Mouse (Mus musculus): Measurements from ENCODE around the gene Ints13.

Gene Ints13

DNA sequence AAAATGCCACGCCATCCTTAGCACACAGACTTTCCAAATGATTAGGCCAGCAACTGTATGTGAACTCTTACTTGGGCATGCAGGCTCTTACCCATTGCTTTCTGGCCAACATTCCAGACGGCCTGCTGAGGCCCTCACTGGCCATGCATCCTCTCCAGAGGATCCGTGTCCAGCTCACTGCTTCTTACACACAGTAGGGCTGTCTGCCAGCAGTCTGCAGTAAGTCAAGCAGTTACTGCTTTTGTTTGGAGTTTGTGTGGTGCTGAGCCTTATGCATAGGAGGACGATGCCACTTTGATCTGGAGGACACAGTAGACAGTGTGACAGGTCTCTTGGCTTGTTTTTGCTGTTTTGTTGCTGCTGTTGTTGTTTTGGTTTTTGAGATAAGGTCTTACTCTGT lies 39.0 kb downstream of the Ints13 start:
- DNase-seq (ENCODE audit: low spot score): no peak

DNA sequence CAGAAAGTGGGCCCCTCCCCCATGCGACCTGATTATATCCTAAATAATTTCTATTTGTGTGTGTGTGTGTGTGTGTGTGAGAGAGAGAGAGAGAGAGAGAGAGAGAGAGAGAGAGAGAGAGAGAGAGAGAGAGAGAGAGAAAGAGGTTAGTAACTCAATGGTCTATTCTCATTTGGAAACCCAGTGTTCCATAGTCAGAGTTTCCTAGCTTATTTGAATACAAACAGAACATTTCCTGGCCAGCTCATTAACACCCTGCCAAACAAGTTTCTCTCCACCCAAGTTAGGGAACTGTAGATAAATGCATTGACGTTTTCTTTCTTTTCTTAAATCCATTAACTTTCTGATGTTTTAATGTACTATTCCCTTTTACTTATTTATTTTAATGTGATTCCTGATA lies 39.6 kb downstream of the Ints13 start:
- DNase-seq (ENCODE audit: low spot score): no peak

GRCm38 (mm10) chr6:146537111-146537510 lies 40.5 kb downstream of the Ints13 start:
- no peak for DNase-seq (ENCODE audit: low spot score)

- no peak for DNase-seq (ENCODE audit: low spot score)
Observed at GRCm38 (mm10) chr6:146535501-146535900, 42.1 kb downstream of the Ints13 start.

GRCm38 (mm10) chr6:146533146-146533545 lies 44.5 kb downstream of the Ints13 start:
- DNase-seq (ENCODE audit: low spot score): no peak

DNA sequence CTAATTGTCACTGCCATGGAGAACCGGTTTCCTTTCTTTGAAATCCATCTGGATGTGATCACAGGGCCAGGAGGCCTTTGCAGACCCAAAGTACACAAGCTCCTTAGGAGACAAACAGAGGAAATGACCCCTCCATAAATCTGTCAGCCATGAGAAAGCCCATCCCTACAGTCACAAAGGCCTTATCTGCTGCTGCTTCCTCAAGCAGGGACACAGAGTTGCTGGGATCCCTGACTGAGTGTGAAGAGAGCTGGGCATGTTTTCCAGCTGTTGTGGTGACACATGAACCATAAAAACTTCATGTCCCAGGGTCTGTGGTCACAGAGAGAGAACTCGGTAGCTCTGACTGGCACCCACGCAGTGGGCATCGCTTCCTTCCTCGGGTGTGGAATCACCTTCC lies 46.9 kb downstream of the Ints13 start:
- no peak for DNase-seq (ENCODE audit: low spot score)

GRCm38 (mm10) chr6:146530363-146530762 lies 47.3 kb downstream of the Ints13 start:
- DNase-seq (ENCODE audit: low spot score): no peak

DNA sequence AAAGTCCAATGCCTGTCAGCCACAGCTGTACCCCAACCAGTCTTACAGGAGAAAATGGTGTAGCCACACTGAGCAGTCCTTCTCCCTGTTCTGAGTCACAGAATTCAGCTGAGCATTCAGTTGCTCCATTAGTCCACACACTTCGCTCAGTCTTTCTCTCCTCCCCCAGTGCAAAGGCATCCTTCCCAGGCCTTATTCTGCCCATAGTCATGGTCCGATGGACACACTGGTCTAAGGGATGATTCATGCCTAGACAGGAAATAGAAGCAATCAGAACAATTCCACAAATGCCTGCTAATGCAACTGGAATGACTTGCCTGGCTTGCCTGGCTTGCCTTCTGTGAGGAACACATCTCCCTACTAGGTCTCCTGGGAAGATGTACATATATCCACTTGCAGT lies 50.1 kb downstream of the Ints13 start:
- DNase-seq (ENCODE audit: low spot score): no peak

DNA sequence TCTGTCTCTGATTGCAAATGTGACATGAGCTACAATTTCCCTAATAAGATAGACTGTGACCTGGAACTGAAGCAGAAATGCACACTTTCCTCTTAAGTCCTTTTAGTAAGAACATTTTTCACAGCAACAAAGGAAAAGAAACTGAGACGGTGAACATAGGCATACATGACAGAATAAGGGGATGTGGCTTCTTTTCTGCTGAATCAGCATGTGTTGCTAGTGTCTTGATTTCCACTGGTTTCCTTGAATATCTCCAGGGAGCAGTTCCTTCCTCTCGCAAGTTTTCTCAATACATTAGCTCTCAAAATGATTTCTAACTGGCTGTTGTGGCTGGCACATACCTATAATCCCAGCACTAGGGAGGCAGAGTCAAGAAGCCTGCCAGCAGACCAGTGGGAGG lies 52.1 kb downstream of the Ints13 start:
- DNase-seq (ENCODE audit: low spot score): no peak

DNA sequence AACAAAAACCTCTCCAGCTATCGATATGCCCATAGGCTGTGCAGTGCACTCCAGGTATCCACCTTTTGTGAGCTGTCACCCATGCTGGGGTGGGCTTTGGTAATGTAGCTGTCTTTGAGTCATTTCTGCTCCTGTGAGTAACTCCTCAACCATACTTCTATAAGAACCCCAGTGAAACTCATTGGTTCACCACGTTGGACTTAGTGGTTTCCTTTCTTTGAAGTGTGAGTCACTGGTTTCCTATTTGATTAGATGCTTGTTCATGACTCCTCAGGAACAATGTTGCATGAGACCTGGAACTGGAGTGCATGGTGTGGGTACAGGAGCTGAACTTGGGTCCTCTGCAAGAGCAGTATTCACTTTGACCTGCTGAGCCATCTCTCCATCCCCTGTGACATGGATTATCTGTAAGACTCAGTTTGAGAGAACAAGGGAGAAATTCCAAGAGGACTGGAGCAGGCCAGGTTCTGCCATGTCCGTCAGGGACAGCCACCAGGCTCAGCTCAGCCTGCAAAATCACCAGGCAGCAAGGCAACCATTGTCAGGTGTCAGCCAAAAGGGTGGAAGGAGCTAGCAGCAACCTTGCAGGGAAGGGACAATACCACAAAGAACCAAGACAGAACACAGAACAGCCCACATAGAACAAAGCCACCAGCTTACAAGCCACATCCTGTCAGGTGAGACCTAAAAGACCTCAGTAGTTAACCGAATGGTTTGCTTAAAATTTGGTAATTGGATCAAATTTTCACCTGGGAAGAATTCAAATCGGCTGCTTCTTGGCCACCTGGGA lies 56.0 kb downstream of the Ints13 start:
- no peak for DNase-seq (ENCODE audit: low spot score)

GRCm38 (mm10) chr6:146519019-146519418 lies 58.6 kb downstream of the Ints13 start:
- DNase-seq (ENCODE audit: low spot score): no peak

DNA sequence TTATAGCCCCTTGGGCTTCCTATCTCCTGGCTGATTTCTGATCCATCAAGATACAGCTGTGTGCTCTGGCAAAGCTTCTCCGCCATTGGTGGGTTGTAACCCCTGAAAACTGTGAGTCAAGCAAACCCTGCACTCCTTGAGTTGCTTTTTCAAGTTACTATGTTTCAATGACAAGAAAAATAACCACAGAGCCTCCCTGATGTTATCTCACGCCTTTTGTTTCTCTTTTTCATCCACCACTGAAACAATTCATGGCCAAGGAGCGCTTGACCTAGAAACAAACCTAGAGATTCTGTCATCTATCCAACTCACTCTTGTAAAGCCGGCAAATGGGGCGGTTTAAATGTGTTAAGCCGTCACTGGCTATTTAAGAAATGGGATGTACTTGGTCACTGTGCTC lies 61.7 kb downstream of the Ints13 start:
- DNase-seq (ENCODE audit: low spot score): no peak

DNA sequence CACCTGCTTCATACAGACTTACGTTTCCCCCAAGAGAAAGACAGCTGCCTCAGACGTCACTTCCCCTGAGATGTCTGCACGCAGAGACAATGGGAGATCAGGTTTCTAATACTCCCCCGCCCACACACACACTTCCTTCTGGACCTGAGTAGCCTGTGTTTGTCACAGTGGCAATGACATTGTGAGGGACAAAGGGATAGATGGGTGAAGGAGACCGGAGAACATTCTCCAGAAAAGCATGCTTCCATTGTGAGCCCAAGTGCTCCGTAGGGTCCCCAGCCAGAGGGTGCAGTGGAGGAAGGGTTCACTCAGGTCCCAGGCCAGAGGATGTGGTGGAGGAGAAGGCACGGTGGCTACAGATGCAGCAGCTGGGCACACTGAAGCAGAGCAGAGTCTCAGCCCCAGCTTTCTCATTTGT lies 63.1 kb downstream of the Ints13 start:
- no peak for DNase-seq (ENCODE audit: low spot score)

- no peak for DNase-seq (ENCODE audit: low spot score)
Observed at GRCm38 (mm10) chr6:146513899-146514298, 63.7 kb downstream of the Ints13 start.

DNA sequence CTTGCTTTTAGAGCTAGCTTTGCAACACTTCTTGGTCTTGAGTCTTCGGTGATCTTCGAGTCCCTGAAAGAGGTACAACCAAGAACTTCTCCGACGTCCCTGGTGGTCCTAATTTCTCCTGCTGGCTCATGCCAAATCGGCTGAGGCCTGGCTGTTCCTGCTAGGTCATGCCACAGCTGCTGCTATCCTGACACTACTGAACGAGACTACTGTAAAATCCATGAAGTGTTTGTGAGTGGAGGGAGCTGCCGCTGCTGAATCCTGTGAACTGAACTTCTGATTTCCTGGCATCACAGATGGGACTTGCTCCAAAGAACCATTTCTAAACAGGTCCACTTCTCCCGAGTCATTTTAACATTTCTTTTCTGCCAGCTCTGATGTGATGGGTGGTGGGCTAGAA lies 64.3 kb downstream of the Ints13 start:
- DNase-seq (ENCODE audit: low spot score): no peak

DNA sequence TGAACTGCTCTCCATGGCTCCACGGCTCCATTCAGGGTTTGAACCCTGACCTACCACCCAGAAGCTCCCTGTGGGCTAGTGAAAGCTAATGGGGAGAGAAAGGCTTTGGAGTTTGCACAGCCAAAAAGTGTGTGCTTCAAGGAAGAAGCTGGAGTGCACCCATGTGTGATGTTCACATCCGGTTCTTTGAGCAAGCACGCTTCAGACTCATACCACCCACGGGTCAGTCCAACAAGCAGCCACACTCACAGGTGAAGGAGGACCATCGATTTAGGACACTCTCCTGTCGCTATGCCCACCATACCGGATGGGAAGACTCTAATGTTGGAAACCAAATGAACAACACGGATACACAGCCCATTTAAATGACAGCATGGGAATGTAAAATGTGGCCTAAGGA lies 66.1 kb downstream of the Ints13 start:
- no peak for DNase-seq (ENCODE audit: low spot score)

GRCm38 (mm10) chr6:146509891-146510290 lies 67.7 kb downstream of the Ints13 start:
- no peak for DNase-seq (ENCODE audit: low spot score)

GRCm38 (mm10) chr6:146504459-146504858 lies 73.2 kb downstream of the Ints13 start:
- no peak for DNase-seq (ENCODE audit: low spot score)

DNA sequence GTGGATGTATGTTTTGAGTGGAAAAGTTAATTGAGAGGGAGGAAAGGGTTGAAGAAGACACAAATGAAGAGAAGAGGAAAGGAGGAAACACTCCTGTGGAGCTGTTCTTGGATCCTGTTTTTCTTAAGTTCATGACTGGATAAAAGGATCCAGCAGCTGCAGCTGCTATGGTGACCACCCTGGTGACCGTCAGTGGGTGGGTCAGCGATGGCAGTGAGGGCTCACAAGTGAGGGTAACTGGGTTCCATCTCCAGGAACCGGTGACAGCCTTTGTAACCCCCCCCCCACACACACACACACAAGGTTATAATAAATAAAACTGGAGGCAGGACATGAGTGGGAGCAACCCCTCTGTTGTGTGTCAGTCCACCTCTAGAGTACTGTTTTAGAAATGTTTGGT lies 74.8 kb downstream of the Ints13 start:
- no peak for DNase-seq (ENCODE audit: low spot score)

DNA sequence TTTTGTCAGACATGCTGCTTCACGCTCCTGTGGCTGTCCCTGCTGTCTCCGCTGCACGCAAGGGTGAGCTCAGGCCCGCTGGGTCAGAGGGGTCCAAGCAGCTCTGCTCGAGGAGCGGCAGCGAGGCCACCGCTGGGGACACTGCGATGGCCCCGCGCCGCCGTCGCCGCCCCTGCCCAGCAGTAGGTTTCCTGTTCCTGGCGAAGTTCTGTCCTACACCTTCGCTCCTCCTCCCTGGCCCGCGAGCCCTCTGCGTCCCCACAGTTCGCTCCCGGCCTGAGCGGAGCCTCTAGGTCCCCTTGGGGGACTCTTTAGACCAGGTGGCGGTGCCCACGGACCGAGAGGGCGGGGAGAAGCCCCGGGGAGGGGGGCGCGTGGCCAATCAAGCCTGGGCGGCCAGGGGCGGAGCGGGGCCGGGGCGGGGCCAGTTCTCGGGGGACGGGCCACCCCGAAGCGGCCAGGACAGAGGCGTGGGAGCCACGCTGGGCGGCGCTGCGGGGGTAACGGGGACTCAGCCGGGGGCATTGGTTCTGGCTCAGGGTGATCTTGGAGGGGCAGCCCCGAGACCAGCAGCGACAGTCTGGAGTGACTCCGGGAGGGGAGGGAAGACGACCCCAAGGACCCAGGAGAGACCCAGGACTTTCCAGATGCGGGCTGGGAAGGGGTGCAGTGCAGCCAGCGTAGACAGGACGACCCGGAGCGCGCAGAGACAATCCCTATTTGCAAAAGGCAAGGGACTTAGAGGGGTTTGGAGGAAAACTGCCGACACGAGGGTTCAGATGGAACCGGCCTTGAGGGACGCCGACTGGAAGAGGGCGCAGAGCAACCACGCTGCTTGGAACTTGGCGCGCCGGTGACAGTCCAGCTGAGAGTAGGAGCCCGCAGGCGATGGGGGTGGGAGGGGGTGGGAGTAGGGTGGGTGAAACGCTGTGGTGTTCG lies 75.5 kb downstream of the Ints13 start, which contains the start of gene Itpr2:
Itpr2 (minus strand) TSS at position 358 of the 939 bp plus-strand sequence.
- DNase-seq (ENCODE audit: low spot score): peak; percentile 69

DNA sequence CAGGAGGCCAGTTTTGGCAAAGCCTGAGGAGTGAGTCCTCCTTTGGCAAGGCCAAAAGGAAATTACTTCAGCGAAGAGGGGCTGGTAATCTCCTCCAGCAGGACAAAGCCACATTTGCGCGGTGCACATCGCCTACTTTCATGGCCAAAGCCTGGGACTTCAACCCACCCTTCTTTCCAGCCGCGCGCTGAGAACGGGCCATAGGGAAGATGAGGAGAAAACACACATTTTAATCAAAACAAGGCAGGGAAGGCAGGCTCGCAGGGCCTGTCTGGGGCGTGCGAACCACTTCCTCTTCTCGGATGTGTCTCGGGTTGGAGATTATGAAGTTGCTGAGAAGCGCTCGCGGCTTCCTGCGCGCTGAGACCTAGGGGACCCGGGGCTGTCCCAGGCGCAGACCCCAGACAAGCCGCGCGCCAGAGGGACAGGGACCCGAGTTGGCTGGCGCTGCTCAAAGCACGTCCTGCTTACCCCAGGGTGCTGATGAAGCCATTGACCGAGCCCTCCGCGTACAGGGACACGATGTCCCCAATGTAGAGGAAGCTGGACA lies 76.2 kb downstream of the Ints13 start:
- no peak for DNase-seq (ENCODE audit: low spot score)

DNA sequence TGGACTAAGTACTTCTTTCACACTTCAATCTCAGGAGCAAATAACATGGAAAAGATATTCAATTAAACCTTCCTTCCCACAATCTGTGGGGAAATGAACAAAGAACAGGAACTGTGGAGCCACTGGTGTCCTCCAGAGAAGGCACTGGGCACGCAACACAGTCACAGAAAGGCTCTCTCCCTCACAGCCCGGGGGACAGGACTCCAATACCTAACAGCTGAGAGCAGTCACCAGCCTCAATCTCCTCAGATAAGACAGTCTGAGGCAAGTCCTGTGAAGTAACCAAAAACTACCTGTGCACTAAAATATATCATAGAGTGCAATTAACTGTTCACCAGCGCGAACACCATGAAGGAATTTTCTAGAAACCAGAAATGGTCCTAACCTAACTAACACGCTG lies 76.9 kb downstream of the Ints13 start:
- DNase-seq (ENCODE audit: low spot score): no peak

DNA sequence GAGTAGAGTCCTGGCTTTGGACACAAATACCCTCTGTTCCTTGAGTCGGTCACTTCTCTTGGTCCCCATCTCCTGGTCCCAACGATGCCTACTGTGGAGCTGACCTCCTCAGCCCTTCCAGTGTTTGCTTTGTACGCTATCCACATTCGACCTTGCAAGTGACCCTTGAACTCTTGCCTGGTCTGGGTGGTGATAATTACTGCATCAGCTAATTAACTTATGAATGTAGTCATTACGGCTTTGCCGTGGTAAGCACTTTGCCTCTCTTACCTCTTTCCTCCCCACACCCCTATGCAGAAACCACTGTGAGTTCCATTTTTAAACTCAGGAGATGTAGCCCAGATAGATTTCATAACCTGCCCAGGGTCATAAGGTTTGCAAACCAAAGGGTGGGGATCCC lies 77.4 kb downstream of the Ints13 start:
- no peak for DNase-seq (ENCODE audit: low spot score)
